Mouse (Mus musculus) CD4-positive helper T cell, adult 2 months (primary cell): ENCODE data around the gene Ccnjl.

ENCODE experiments used
- DNase-seq: peaks from one replicate; pipeline ENCODE4 v3.0.0-alpha.2; 2012; ENCODE audit warnings: low read depth, missing footprints, low spot score

Gene Ccnjl

GRCm38 (mm10) chr11:43520521-43520920 lies 8.1 kb upstream of the Ccnjl start:
- DNase-seq: no peak

GRCm38 (mm10) chr11:43528078-43528682 lies 404 bp upstream of the Ccnjl start:
- peak; percentile 41 for DNase-seq

GRCm38 (mm10) chr11:43530043-43530442 lies 1.5 kb downstream of the Ccnjl start:
- DNase-seq: no peak

DNA sequence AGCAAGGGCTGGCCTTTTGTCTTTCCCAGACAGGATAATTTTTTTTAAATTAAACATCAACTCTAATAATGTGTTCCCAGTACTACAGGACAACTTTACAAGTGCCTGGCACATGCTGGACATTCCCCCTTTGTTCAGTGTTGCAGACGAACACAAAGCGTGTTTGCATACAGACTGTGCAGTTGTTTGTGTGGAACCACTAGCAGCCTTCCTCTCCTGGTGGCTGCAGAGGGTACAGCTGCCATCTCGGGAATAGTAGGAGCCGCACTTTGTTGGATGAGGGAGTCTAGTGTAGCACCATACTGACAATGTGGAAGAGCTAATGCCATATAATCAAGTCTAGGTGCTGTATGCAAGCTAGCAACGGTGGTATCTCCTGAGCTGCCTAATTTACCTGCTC lies 3.0 kb downstream of the Ccnjl start:
- no peak for DNase-seq

GRCm38 (mm10) chr11:43537074-43537473 lies 8.5 kb downstream of the Ccnjl start:
- DNase-seq: no peak

GRCm38 (mm10) chr11:43539863-43540262 lies 11.3 kb downstream of the Ccnjl start:
- no peak for DNase-seq

GRCm38 (mm10) chr11:43543711-43544466 lies 15.3 kb downstream of the Ccnjl start:
- no peak for DNase-seq

DNA sequence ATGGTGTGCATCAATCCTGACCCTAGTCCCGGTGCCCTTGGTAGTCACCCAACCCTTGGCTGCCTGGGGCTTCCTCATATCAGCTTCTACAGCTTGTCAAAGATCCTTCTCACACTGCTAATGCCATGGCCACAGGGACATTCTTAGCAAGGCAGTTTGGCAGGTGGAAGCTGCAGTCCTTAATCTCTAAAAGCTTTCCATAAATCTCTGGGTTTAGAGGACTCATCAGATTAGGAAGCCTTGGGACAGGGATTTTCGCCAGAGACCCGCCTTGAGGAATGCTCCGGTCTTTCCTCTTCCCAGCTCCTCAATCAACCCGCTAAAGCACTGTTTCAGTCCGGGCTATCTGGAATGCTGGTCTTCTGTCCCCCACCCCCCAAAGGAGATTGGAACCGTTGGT lies 16.2 kb downstream of the Ccnjl start:
- DNase-seq: no peak

GRCm38 (mm10) chr11:43545873-43546475 lies 17.4 kb downstream of the Ccnjl start:
- DNase-seq: no peak

GRCm38 (mm10) chr11:43546678-43547077 lies 18.1 kb downstream of the Ccnjl start:
- DNase-seq: no peak

DNA sequence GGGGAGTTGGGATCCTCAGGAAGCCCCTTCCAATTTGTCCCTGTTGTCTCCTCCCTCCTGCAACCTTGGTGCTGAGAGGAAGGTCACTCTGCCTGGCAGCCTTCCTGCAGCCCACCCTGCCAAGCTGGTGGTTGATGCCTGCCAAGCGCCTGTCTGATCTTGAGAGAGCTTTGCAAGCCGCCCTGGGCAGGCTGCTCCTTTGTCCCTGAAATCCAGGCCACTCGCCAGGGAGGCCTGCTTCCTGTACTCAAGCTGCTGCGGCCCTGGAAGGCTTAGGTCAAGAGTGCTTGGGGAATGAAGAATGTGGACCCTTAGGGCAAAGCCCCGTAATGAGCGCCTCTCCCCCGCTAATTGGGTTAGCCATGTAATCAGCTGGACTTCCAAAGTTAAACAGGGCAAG lies 19.6 kb downstream of the Ccnjl start:
- no peak for DNase-seq

DNA sequence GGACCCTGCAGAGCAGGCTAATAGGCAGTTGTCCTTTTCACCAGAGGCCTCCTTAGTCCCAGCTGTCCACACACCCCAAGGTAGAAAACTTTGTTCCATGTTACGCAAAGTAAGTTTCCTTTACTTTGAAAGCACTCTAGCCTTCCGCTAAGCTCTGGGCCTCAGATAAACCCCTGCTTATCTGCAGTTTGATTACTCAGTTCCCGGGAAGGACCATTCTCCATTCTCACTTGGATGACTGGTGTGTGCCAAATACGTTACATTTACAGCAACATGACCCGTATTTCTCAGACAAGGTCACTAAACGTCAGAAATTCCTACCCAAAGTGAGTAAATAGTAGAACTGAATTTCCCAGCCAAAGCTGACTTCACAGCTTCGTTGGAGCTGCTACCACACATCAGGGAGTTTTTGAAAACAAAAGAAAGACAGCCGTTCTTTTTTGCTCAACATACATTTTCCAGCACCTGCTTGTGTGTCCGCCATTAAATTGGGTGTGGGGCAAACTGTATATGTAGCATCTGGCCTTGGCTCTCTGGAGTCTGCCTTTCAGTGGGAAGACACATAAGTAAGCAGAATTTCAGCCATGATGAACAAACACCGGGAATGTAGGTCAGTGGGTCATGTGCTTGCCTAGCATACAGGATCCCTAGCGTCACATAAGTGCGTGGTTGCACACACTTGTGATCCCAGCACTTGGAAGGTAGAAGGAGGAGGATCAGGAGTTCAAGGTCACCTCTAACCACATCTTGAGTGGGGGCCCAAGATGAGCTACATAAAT lies 20.3 kb downstream of the Ccnjl start:
- DNase-seq: no peak

- no peak for DNase-seq
Measured at GRCm38 (mm10) chr11:43549701-43550100, 21.1 kb downstream of the Ccnjl start.

- DNase-seq: no peak
Measured at GRCm38 (mm10) chr11:43551756-43552155, 23.2 kb downstream of the Ccnjl start.

DNA sequence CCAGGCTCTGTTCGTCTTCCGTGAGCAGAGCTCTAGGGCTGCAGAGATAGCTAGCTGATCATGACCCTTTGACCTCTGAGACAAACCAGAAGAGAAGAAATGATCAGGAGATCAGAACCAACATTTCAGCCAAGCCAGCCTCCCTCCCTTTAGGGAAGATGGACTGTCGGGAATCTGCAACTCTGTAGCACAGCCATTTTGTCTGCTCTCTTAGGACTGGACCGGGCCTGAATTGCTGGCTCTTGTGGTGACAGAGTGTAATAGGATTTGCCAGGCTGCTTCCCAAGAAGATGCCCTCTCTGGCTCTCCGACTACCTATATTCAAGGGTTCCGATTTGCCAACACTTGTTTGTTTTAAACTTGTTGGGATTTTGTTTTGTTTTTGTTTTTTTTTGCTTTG lies 24.1 kb downstream of the Ccnjl start:
- DNase-seq: no peak

GRCm38 (mm10) chr11:43556538-43556937 lies 28.0 kb downstream of the Ccnjl start:
- DNase-seq: no peak

GRCm38 (mm10) chr11:43559515-43560292 lies 31.1 kb downstream of the Ccnjl start:
- no peak for DNase-seq

GRCm38 (mm10) chr11:43563654-43564244 lies 35.2 kb downstream of the Ccnjl start:
- DNase-seq: no peak

- no peak for DNase-seq
Measured at GRCm38 (mm10) chr11:43565414-43565813, 36.8 kb downstream of the Ccnjl start.

- DNase-seq: no peak
Measured at GRCm38 (mm10) chr11:43565852-43566251, 37.3 kb downstream of the Ccnjl start.

- no peak for DNase-seq
Measured at GRCm38 (mm10) chr11:43566696-43567095, 38.1 kb downstream of the Ccnjl start.
